In genomic region chr1:112947551-112948310, GRCm38 (mm10) we compare ENCODE assay signal across 16 mouse cellular contexts.
DNase-seq lines count a peak whose midpoint lies in the region; ATAC-seq and TF ChIP-seq lines count a peak whose summit lies in the region.
"Had no signal": no experiment of that assay in that cellular context is flagged by ENCODE, and none has a peak within 500 bp of the region (broad histone marks: within the 10 kb centered on the region; RNA-seq: fewer than 3 reads in every experiment).

No protein-coding gene starts in this region.

- no peak for ATAC-seq in hindbrain, postnatal 0 days
- no peak for ATAC-seq in hindbrain, embryonic 12.5 days (ENCODE audit: low FRiP score)
- ATAC-seq in kidney, embryonic 16.5 days (ENCODE audit: low FRiP score, low TSS enrichment): peak; percentile 77; the same call in 1 of the 2 replicates
- ATAC-seq: midbrain, embryonic 13.5 days; Patski had no signal

- no peak overlapping the region for H3K4me2 ChIP-seq in hindbrain, postnatal 0 days (ENCODE audit: low read depth, low read length)
- H3K4me2 ChIP-seq in hindbrain, embryonic 12.5 days (replicated peaks): no peak overlapping the region
- H3K4me2 ChIP-seq in kidney, embryonic 16.5 days (replicated peaks; ENCODE audit: low read depth, low read length): no peak overlapping the region
- H3K4me2 ChIP-seq: liver, embryonic 11.5 days; lung, embryonic 14.5 days; midbrain, embryonic 13.5 days had no signal

- no peak overlapping the region for H3K9ac ChIP-seq in hindbrain, postnatal 0 days (replicated peaks; ENCODE audit: low read length)
- no peak overlapping the region for H3K9ac ChIP-seq in hindbrain, embryonic 12.5 days
- H3K9ac ChIP-seq in kidney, embryonic 16.5 days (replicated peaks; ENCODE audit: low read length): no peak overlapping the region
- H3K9ac ChIP-seq: lung, embryonic 14.5 days; midbrain, embryonic 13.5 days had no signal

- no peaks in the 10 kb centered on the region for H3K27me3 ChIP-seq in hindbrain, postnatal 0 days (ENCODE audit: insufficient read depth, low read length)
- no peaks in the 10 kb centered on the region for H3K27me3 ChIP-seq in hindbrain, embryonic 12.5 days
- no peaks in the 10 kb centered on the region for H3K27me3 ChIP-seq in kidney, embryonic 16.5 days (ENCODE audit: insufficient read depth, low read length)
- H3K27me3 ChIP-seq: midbrain, embryonic 13.5 days; Patski had no signal

- no peak for TF ChIP-seq CTCF in hindbrain, postnatal 0 days (IDR thresholded peaks at IDR 0.05; ENCODE audit: low read depth)
- TF ChIP-seq CTCF in brain, embryonic 14.5 days (IDR thresholded peaks at IDR 0.05; ENCODE audit: borderline replicate concordance, extremely low read depth, insufficient read depth, insufficient read length): no peak

- TF ChIP-seq POLR2A in brain, embryonic 14.5 days (IDR thresholded peaks at IDR 0.05; ENCODE audit: borderline replicate concordance, extremely low read depth, insufficient read depth, insufficient read length, poor library complexity, severe bottlenecking): no peak

- H3K4me3 ChIP-seq in hindbrain, postnatal 0 days (ENCODE audit: low read length): no peak overlapping the region
- H3K4me3 ChIP-seq in hindbrain, embryonic 12.5 days: no peak overlapping the region
- no peak overlapping the region for H3K4me3 ChIP-seq in kidney, embryonic 16.5 days (ENCODE audit: low read length)
- H3K4me3 ChIP-seq: midbrain, embryonic 13.5 days had no signal

- no peak overlapping the region for H3K27ac ChIP-seq in hindbrain, postnatal 0 days
- H3K27ac ChIP-seq in hindbrain, embryonic 12.5 days: no peak overlapping the region
- H3K27ac ChIP-seq in kidney, embryonic 16.5 days (ENCODE audit: low read length): no peak overlapping the region
- H3K27ac ChIP-seq: midbrain, embryonic 13.5 days had no signal

- 66% methylated on average over 5 of the region's 5 CpGs for WGBS in hindbrain, postnatal 0 days
- 85% methylated on average over 5 of the region's 5 CpGs for WGBS in hindbrain, embryonic 12.5 days
- 72% methylated on average over 5 of the region's 5 CpGs for WGBS in kidney, embryonic 16.5 days

- DNase-seq in hindbrain, postnatal 0 days (ENCODE audit: low spot score): peak; percentile 36
- DNase-seq in brain, embryonic 14.5 days (ENCODE audit: low read depth): peak; percentile 12
- peak; percentile 0 for DNase-seq in layer of hippocampus, adult 9-10 months (ENCODE audit: low spot score)
- no peak for DNase-seq in thymus, postnatal 4 days
- no peak for DNase-seq in adrenal gland, adult 2 months
- DNase-seq: adrenal gland, postnatal 36 days; B cell, adult 2 months; cerebellum, postnatal 36 days; gastrocnemius, postnatal 10 days; lung, embryonic 14.5 days; thymus, adult 18-20 months had no signal

- no peaks in the 10 kb centered on the region for H3K36me3 ChIP-seq in hindbrain, postnatal 0 days (ENCODE audit: insufficient read depth, low read length)
- no peaks in the 10 kb centered on the region for H3K36me3 ChIP-seq in hindbrain, embryonic 12.5 days
- no peaks in the 10 kb centered on the region for H3K36me3 ChIP-seq in kidney, embryonic 16.5 days (ENCODE audit: insufficient read depth, low read length)
- H3K36me3 ChIP-seq: midbrain, embryonic 13.5 days had no signal

- H3K4me1 ChIP-seq in hindbrain, postnatal 0 days (ENCODE audit: insufficient read depth, low read length): no peaks in the 10 kb centered on the region
- H3K4me1 ChIP-seq in hindbrain, embryonic 12.5 days: no peaks in the 10 kb centered on the region
- no peaks in the 10 kb centered on the region for H3K4me1 ChIP-seq in kidney, embryonic 16.5 days (ENCODE audit: insufficient read depth, low read length)
- H3K4me1 ChIP-seq: midbrain, embryonic 13.5 days had no signal

- H3K9me3 ChIP-seq in hindbrain, postnatal 0 days (ENCODE audit: low read length): no peaks in the 10 kb centered on the region
- H3K9me3 ChIP-seq in hindbrain, embryonic 12.5 days (replicated peaks): no peaks in the 10 kb centered on the region
- H3K9me3 ChIP-seq in kidney, embryonic 16.5 days (ENCODE audit: low read length): no peaks in the 10 kb centered on the region
- H3K9me3 ChIP-seq: midbrain, embryonic 13.5 days had no signal

Comparison
In these comparisons a context has a peak if more than half of its experiments do, and no peak if none do; other contexts are left out.
1. DNase-seq: peak in hindbrain, postnatal 0 days (single experiment), brain, embryonic 14.5 days (single experiment) and layer of hippocampus, adult 9-10 months (single experiment); none in thymus, postnatal 4 days (single experiment) and adrenal gland, adult 2 months (single experiment).